Mouse (Mus musculus) limb, embryonic 15.5 days (tissue): Measurements from ENCODE around the gene Fnip2. TPM values are rescaled to one million over a fixed set of nuclear protein-coding genes. Genes with fewer than 3 reads are reported as not detected.
A peak's percentile ranks its signal among the peaks of the same experiment; 100 is the strongest.

Experiments
- ATAC-seq: fragments of 200-750 bp; cut with Nextera tagmentation; 2 replicates; pipeline ENCODE4 v1.8.0; 2017; ENCODE audit warnings: low read depth, moderate TSS enrichment; ENCODE audit not compliant: insufficient number of reproducible peaks, low FRiP score, low TSS enrichment
- H3K27ac ChIP-seq: fragments of 300-500 bp; sonication (generic); 2 replicates; pipeline ENCODE4 v1.5.1; 2015; ENCODE audit warnings: moderate library complexity, mild to moderate bottlenecking, inconsistent platforms
- H3K27me3 ChIP-seq: fragments of 300-500 bp; sonication (generic); 2 replicates; pipeline ENCODE4 v1.6.1; 2015; ENCODE audit warnings: inconsistent platforms
- H3K36me3 ChIP-seq: fragments of 300-500 bp; sonication (generic); 2 replicates; pipeline ENCODE4 v1.6.1; 2015; ENCODE audit warnings: inconsistent platforms
- H3K4me1 ChIP-seq: fragments of 300-500 bp; sonication (generic); 2 replicates; pipeline ENCODE4 v1.6.1; 2015; ENCODE audit warnings: inconsistent platforms
- H3K4me2 ChIP-seq: fragments of 300-500 bp; sonication (generic); 2 replicates; pipeline ENCODE4 v1.6.1; 2015; ENCODE audit warnings: mild to moderate bottlenecking, inconsistent platforms
- H3K4me3 ChIP-seq: fragments of 300-500 bp; sonication (generic); 2 replicates; pipeline ENCODE4 v1.5.1; 2015; ENCODE audit warnings: mild to moderate bottlenecking, inconsistent platforms
- H3K9ac ChIP-seq: fragments of 300-500 bp; sonication (generic); 2 replicates; pipeline ENCODE4 v1.6.1; 2015; ENCODE audit warnings: inconsistent platforms
- H3K9me3 ChIP-seq: fragments of 300-500 bp; sonication (generic); 2 replicates; pipeline ENCODE4 v1.6.1; 2016; ENCODE audit warnings: inconsistent platforms
- WGBS: fragments of 180-500 bp; shearing (Covaris S2); methylation state at CpG from one replicate; pipeline ENCODE4 v1.1.7; 2015; 5-methylcytosine and 5-hydroxymethylcytosine counted together
- polyA plus RNA-seq: library from polyadenylated mRNA; unstranded; fragments of >200 nt; fragmentation: Nextera tagmentation; extraction: Ambion mirVana; gene quantifications from 2 replicates; pipeline ENCODE4 v1.2.1, GENCODE M21; 2015

Fnip2 gene
- polyA plus RNA-seq, 1 experiment from 2014 or later = 3.5 TPM

- Histone ChIP-seq H3K4me3 (no peak overlapping the region), H3K27ac (no peak overlapping the region), H3K9me3 (no peaks in the 10 kb centered on the region), H3K4me1 (peaks cover 7% of the 10 kb centered on the region), H3K4me2 (no peak overlapping the region), H3K9ac (no peak overlapping the region), H3K27me3 (no peaks in the 10 kb centered on the region), H3K36me3 (no peaks in the 10 kb centered on the region)
- WGBS = 86% methylated on average over 10 of the region's 10 CpGs
- no peak for ATAC-seq
These were observed 5.5 kb downstream of the Fnip2 start for GRCm38 (mm10) chr3:79561784-79562715.

DNA sequence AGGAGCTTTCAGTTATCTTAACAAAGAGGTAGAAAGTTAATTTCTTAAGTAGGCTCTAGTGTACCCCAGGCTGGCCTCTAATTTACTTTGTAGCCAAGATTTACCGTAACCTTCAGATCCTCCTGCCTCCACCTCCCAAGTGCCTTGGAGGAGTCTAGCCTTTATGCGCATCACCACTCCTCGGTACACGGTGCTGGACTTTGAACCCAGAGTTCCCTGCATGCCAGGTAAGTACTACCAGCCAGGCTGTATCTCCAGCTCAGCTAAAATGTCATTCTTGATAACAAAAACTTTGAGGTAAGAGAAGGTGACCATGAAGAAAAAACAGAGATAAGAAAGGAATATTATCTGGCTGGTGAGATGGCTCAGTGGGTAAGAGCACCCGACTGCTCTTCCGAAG, 7.0 kb downstream of the Fnip2 start:
- 97% methylated on average over 6 of the region's 6 CpGs for WGBS
- H3K4me2 ChIP-seq = no peak overlapping the region
- H3K27me3 ChIP-seq = no peaks in the 10 kb centered on the region
- H3K4me1 ChIP-seq = no peaks in the 10 kb centered on the region
- H3K36me3 ChIP-seq = no peaks in the 10 kb centered on the region
- no peaks in the 10 kb centered on the region for H3K9me3 ChIP-seq
- H3K9ac ChIP-seq = no peak overlapping the region
- H3K27ac ChIP-seq = no peak overlapping the region
- no peak for ATAC-seq
- H3K4me3 ChIP-seq = no peak overlapping the region

GRCm38 (mm10) chr3:79559773-79560045, 7.9 kb downstream of the Fnip2 start:
- no peak for ATAC-seq
- Histone ChIP-seq H3K4me1 (no peaks in the 10 kb centered on the region), H3K36me3 (no peaks in the 10 kb centered on the region), H3K27me3 (no peaks in the 10 kb centered on the region), H3K9me3 (no peaks in the 10 kb centered on the region), H3K27ac (peak overlapping the region; percentile 71), H3K4me2 (no peak overlapping the region), H3K4me3 (no peak overlapping the region), H3K9ac (no peak overlapping the region)
- 52% methylated on average over 5 of the region's 5 CpGs for WGBS

GRCm38 (mm10) chr3:79559021-79559772, 8.4 kb downstream of the Fnip2 start:
- no peak for ATAC-seq
- Histone ChIP-seq H3K4me2 (no peak overlapping the region), H3K4me1 (no peaks in the 10 kb centered on the region), H3K9ac (no peak overlapping the region), H3K9me3 (no peaks in the 10 kb centered on the region), H3K36me3 (no peaks in the 10 kb centered on the region), H3K4me3 (no peak overlapping the region), H3K27me3 (no peaks in the 10 kb centered on the region), H3K27ac (peak overlapping the region; percentile 71)
- WGBS = 70% methylated on average over 9 of the region's 9 CpGs

GRCm38 (mm10) chr3:79555061-79555460, 12.5 kb downstream of the Fnip2 start:
- Histone ChIP-seq H3K9ac (no peak overlapping the region), H3K9me3 (no peaks in the 10 kb centered on the region), H3K27ac (no peak overlapping the region), H3K4me2 (no peak overlapping the region), H3K27me3 (no peaks in the 10 kb centered on the region), H3K36me3 (no peaks in the 10 kb centered on the region), H3K4me1 (no peaks in the 10 kb centered on the region), H3K4me3 (no peak overlapping the region)
- WGBS = 90% methylated on average over 6 of the region's 6 CpGs
- ATAC-seq = no peak

DNA sequence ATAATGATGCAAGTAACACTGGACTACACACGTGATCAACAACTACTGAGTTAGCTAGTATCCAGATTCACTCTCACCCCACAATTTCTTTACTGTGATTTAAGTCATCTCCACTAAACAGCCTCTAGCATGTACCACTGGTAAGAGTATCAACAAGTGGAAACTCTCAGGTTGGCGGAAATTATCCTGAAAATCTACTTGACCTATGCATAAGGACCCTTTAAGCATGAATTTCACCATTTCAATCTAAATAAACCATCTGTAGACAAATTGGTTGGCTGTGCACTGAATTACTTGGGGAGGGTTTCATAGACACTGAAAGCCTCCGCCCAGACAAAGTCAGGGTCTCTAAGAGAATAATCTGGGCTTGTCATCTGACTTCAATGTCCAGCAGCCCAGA, 13.8 kb downstream of the Fnip2 start:
- no peaks in the 10 kb centered on the region for H3K27me3 ChIP-seq
- H3K27ac ChIP-seq = no peak overlapping the region
- WGBS = 94% methylated on average over 3 of the region's 3 CpGs

DNA sequence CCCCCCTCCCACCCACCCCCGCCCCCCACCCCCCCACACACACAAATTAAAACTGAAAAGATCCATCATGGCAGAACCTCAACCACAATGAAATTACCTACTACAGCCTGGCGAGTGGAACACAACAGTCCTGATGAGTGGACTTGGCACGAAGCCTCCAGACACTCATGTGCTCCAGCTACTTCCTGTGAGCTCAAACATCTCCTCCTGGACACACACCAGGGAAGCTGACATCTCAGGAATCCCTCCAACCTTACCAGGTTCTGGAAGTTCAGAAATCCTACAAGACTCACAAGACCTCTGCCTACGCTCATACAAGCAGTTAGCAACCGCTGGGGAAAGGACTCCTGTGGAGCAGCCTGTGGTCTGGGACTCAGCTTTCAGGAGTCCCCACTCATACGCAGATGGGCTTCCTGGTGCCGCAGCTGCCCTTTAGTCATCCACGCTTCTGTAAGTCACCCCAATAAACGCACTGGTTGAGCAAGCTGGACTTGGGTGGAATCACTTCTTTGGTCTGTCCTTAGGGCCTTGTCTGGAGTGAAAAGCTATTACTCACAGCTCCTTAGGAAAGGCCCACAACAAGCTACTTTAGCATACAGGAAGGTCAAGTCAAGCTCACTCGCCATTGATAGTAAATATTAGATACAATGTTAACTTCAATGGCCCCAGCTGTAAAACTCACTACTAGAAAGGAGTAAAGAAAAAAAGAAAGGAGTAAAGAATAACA, 15.6 kb downstream of the Fnip2 start:
- H3K27ac ChIP-seq = no peak overlapping the region
- no peak overlapping the region for H3K4me2 ChIP-seq
- no peak overlapping the region for H3K9ac ChIP-seq
- 76% methylated on average over 10 of the region's 10 CpGs for WGBS
- H3K9me3 ChIP-seq = no peaks in the 10 kb centered on the region
- H3K4me3 ChIP-seq = no peak overlapping the region
- no peaks in the 10 kb centered on the region for H3K27me3 ChIP-seq
- no peak for ATAC-seq
- no peaks in the 10 kb centered on the region for H3K4me1 ChIP-seq
- H3K36me3 ChIP-seq = no peaks in the 10 kb centered on the region

More for the DNA sequence above, 13.8 kb downstream of the Fnip2 start:
- no peaks in the 10 kb centered on the region for H3K4me1 ChIP-seq
- H3K4me3 ChIP-seq = no peak overlapping the region
- H3K4me2 ChIP-seq = no peak overlapping the region
- no peaks in the 10 kb centered on the region for H3K9me3 ChIP-seq
- no peak for ATAC-seq
- H3K36me3 ChIP-seq = no peaks in the 10 kb centered on the region
- H3K9ac ChIP-seq = no peak overlapping the region

DNA sequence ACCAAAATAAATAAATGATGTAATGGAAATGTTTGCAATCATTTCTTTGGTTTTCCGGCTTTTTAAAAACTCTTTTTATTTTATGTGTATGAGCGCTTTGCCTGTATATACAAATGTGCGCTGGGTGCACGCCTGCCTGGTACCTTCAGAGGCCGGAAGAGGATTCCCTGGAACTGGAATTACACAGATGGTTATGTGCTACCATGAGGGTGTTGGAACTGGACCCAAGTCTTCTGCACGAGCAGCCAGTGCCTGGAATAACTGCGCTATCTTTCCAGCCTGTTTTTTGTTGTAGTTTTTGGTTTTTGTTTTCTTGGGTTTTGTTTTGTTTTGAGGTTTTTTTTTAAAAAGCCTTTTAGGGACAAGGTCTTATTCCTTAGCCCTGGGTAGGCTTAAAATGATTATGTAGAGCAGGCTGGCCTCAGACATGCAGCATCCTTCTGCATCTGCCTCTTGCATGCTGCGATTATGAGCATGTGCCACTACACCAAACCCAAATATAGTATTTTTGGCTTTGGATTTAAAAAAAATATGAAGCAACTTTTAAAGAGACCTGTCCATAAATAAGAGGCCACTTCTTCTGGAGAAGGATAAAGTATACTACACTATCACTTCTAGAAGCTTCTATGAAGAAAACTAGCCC, 17.7 kb downstream of the Fnip2 start:
- H3K27ac ChIP-seq = no peak overlapping the region
- no peak overlapping the region for H3K4me2 ChIP-seq
- no peaks in the 10 kb centered on the region for H3K4me1 ChIP-seq
- no peak overlapping the region for H3K4me3 ChIP-seq
- H3K9ac ChIP-seq = no peak overlapping the region
- H3K36me3 ChIP-seq = no peaks in the 10 kb centered on the region
- WGBS = 88% methylated on average over 8 of the region's 8 CpGs
- H3K9me3 ChIP-seq = no peaks in the 10 kb centered on the region
- H3K27me3 ChIP-seq = no peaks in the 10 kb centered on the region
- no peak for ATAC-seq

DNA sequence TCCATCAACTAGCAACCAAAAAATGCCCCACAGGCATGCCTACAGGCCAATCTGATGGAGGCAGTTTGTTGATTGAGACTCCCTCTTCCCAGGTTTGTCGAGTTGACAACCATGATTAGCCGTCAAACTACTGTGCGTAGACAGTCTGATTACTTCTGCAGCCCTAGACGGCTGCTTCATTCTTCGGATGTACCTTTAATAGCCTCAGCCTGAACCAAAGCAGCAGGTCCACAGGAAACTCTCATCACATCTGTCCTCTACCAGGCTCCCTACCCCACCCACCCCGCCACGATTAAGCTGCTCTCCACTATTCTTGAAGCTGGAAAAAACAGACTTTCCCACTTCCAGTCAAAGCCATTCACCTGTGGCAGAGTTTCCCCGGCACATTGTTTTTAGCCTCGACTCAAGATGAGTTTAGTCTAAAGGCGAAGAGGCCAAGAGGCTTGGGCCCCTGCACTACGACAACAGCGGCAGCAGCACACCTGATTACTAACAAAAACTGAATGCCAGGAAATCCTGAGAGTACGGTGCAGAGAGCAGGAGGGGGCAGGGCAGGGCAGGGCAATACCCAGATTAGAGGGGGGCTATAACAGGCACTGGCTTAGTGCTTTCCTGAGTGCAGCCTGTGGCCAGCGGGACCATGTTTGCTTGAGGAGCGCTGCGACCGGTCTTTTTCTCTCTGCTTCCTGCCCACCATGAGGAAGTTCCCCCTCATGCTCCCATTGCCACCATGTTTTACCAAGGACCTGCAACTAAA, 18.7 kb downstream of the Fnip2 start:
- Histone ChIP-seq H3K4me2 (no peak overlapping the region), H3K4me1 (no peaks in the 10 kb centered on the region), H3K4me3 (no peak overlapping the region), H3K27ac (no peak overlapping the region), H3K9ac (no peak overlapping the region), H3K9me3 (no peaks in the 10 kb centered on the region), H3K36me3 (no peaks in the 10 kb centered on the region), H3K27me3 (no peaks in the 10 kb centered on the region)
- WGBS = 79% methylated on average over 17 of the region's 17 CpGs
- ATAC-seq = no peak

DNA sequence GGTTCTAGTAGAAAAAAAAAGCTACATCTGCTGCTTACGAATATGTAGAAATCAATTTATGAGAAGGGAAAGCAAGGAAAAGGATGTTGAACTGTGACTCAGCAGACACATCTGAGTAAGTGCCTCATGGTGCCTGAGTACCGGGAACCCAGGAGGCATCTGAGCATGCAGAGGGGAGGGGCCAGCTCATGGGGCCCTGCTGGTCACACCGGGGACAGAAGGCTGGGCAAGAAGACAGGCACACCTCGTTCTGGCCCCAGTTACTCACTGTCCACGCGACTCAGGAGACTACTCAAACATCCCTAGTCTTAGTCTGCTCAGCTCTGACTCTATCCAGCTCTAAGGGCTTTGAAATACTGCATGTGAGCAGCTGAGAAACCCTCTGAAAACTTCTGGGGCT, 25.0 kb downstream of the Fnip2 start:
- Histone ChIP-seq H3K27ac (no peak overlapping the region), H3K4me2 (no peak overlapping the region), H3K36me3 (no peaks in the 10 kb centered on the region), H3K4me1 (no peaks in the 10 kb centered on the region), H3K4me3 (no peak overlapping the region), H3K9ac (no peak overlapping the region), H3K27me3 (no peaks in the 10 kb centered on the region), H3K9me3 (no peaks in the 10 kb centered on the region)
- 27% methylated on average over 6 of the region's 6 CpGs for WGBS
- ATAC-seq = no peak

DNA sequence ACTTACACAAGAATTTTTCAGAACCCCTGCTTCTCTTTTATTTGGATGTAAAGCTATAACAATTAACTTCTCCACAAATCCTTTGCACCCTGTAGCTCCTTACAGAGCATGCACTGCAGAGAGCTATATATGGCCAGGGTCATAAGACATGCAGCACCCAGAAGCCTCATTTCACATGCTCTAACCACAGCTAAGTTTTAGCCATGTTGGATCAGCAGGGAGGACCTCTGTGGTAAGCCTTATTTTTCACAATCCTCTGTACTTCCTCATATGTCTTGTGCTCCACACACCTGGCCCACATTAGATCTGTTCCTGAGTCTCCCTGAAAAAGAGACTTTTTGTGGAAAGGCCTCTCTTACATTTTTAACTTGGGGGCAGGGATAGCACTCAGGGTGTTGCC, 27.9 kb downstream of the Fnip2 start:
- ATAC-seq = no peak
- no peaks in the 10 kb centered on the region for H3K4me1 ChIP-seq
- no peak overlapping the region for H3K9ac ChIP-seq
- H3K36me3 ChIP-seq = no peaks in the 10 kb centered on the region
- H3K27me3 ChIP-seq = no peaks in the 10 kb centered on the region
- no peak overlapping the region for H3K27ac ChIP-seq
- H3K4me3 ChIP-seq = no peak overlapping the region
- H3K4me2 ChIP-seq = no peak overlapping the region
- no peaks in the 10 kb centered on the region for H3K9me3 ChIP-seq
